Mouse (Mus musculus) small intestine, adult 2 months (tissue): ENCODE measurements around the gene Gm27029. TPM values are rescaled to one million over a fixed set of nuclear protein-coding genes. Genes with fewer than 3 reads are reported as not detected.
A peak's percentile ranks its signal among the peaks of the same experiment; 100 is the strongest.
"Not testable (repeated sequence)": the region's sequence is repeated elsewhere in the genome, so short reads cannot be mapped to it uniquely, and the experiment has no call there.

Experiments used
- H3K27ac ChIP-seq: fragments of 200-500 bp; 2 replicates; pipeline ENCODE4 v1.5.1; 2012; ENCODE audit warnings: low read depth, low read length, control low read depth, inconsistent platforms; ENCODE audit not compliant: insufficient read depth
- H3K27me3 ChIP-seq: fragments of 200-500 bp; 2 replicates; pipeline ENCODE4 v1.6.1; 2012; ENCODE audit warnings: mild to moderate bottlenecking, moderate library complexity, low read length, inconsistent platforms; ENCODE audit not compliant: control insufficient read depth, insufficient read depth
- H3K36me3 ChIP-seq: fragments of 200-500 bp; 2 replicates; pipeline ENCODE4 v1.6.1; 2012; ENCODE audit warnings: mild to moderate bottlenecking, low read length, control low read depth, inconsistent platforms; ENCODE audit not compliant: control insufficient read depth, insufficient read depth
- H3K4me1 ChIP-seq: fragments of 200-500 bp; 2 replicates; pipeline ENCODE4 v1.6.1; 2012; ENCODE audit warnings: low read length, inconsistent platforms, mixed read lengths; ENCODE audit not compliant: control insufficient read depth, insufficient read depth, insufficient read length
- H3K4me3 ChIP-seq: fragments of 200-500 bp; 2 replicates; pipeline ENCODE4 v1.5.1; 2012; ENCODE audit warnings: low read depth, mild to moderate bottlenecking, control low read depth, inconsistent platforms, low read length, moderate library complexity
- CTCF ChIP-seq: fragments of 200-500 bp; IDR thresholded peaks from 2 replicates; pipeline ENCODE4 v1.5.1; 2012; ENCODE audit warnings: low read depth, mild to moderate bottlenecking, control low read depth, inconsistent platforms, low read length, moderate library complexity, mixed read lengths; ENCODE audit not compliant: insufficient replicate concordance, insufficient read length; ENCODE audit errors: extremely low read depth
- POLR2A ChIP-seq: fragments of 200-500 bp; IDR thresholded peaks from 2 replicates; pipeline ENCODE4 v1.6.1; 2012; ENCODE audit warnings: low read depth, mild to moderate bottlenecking, control low read depth, inconsistent platforms, low read length, moderate library complexity
- WGBS: fragments of 180-500 bp; shearing (Covaris S2); methylation state at CpG from one replicate; pipeline ENCODE4 v1.1.7; 2018; 5-methylcytosine and 5-hydroxymethylcytosine counted together
- polyA plus RNA-seq: library from polyadenylated mRNA; depleted of rRNA; stranded (reverse); fragments of >200 nt; gene quantifications from 2 replicates; pipeline ENCODE4 v1.2.3, GENCODE M21; 2012; rRNA removed

Gene Gm27029
- polyA plus RNA-seq, result 0.11 TPM in 1 of 2 replicates, not detected in the other

GRCm38 (mm10) chr11:101424105-101424851 is at the start of gene Gm27029:
Gm27029 (minus strand) TSS chr11:101424796.
- peak within 1 kb of the TSS; percentile 96 for H3K4me3 ChIP-seq
- H3K4me1 ChIP-seq, result peaks cover 11% of the 10 kb centered on the region; the same call in 1 of the 2 replicates
- 6% methylated on average over 23 of the region's 23 CpGs for WGBS
- no peaks in the 10 kb centered on the region for H3K27me3 ChIP-seq
- H3K27ac ChIP-seq, result peak within 1 kb of the TSS; percentile 86
- TF ChIP-seq POLR2A (no peak), CTCF (no peak)
- H3K36me3 ChIP-seq, result 0 out of 2 replicates have a peak, but pooled peaks cover under 1% of the 10 kb centered on the region

GRCm38 (mm10) chr11:101474298-101474697 is 49.7 kb upstream of the Gm27029 start:
- Histone ChIP-seq H3K27ac (no peak overlapping the region), H3K4me1 (peaks cover 7% of the 10 kb centered on the region), H3K36me3 (no peaks in the 10 kb centered on the region), H3K27me3 (no peaks in the 10 kb centered on the region), H3K4me3 (no peak overlapping the region)
- WGBS, result 33% methylated on average over 5 of the region's 5 CpGs
- TF ChIP-seq CTCF (no peak), POLR2A (no peak)

GRCm38 (mm10) chr11:101473686-101474085 is 49.1 kb upstream of the Gm27029 start:
- not testable (repeated sequence) for H3K27ac ChIP-seq, H3K4me1 ChIP-seq, H3K27me3 ChIP-seq, H3K4me3 ChIP-seq, H3K36me3 ChIP-seq
- WGBS, result 83% methylated on average over 1 of the region's 1 CpGs

DNA sequence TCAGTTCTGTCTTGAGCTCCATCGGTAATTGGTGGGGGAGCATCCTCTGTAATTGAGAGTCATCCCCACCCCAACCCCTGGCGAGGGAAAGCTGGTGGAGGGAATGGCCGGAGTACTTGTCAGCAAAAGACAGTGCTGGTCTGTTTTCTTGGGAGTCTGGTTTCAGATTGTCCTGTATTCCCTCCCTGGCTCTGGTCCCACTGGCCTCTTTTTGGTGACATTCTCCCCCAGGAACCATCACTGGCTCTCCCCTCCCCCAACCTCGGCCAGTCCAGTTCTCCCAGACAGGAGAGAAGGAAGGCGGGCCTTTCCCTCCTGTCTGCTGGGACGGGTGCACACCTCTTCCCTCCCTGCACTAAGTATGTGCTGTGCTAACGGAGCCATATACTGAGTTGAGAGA is 47.7 kb upstream of the Gm27029 start:
- Histone ChIP-seq H3K4me3 (no peak overlapping the region), H3K27ac (no peak overlapping the region), H3K27me3 (no peaks in the 10 kb centered on the region), H3K36me3 (no peaks in the 10 kb centered on the region), H3K4me1 (no peaks in the 10 kb centered on the region)
- 66% methylated on average over 7 of the region's 7 CpGs for WGBS
- TF ChIP-seq POLR2A (no peak), CTCF (no peak)

- 80% methylated on average over 3 of the region's 3 CpGs for WGBS
- TF ChIP-seq CTCF (no peak), POLR2A (no peak)
- Histone ChIP-seq H3K4me1 (no peaks in the 10 kb centered on the region), H3K27me3 (no peaks in the 10 kb centered on the region), H3K36me3 (no peaks in the 10 kb centered on the region), H3K4me3 (no peak overlapping the region), H3K27ac (no peak overlapping the region)
Observed at GRCm38 (mm10) chr11:101471926-101472325, 47.3 kb upstream of the Gm27029 start.

- TF ChIP-seq CTCF (no peak), POLR2A (no peak)
- Histone ChIP-seq H3K36me3 (no peaks in the 10 kb centered on the region), H3K4me1 (no peaks in the 10 kb centered on the region), H3K27ac (no peak overlapping the region), H3K4me3 (no peak overlapping the region), H3K27me3 (no peaks in the 10 kb centered on the region)
- 58% methylated on average over 7 of the region's 7 CpGs for WGBS
Observed at GRCm38 (mm10) chr11:101470206-101470605, 45.6 kb upstream of the Gm27029 start.

GRCm38 (mm10) chr11:101469155-101469554 is 44.6 kb upstream of the Gm27029 start:
- H3K4me1 ChIP-seq, result peaks cover 2% of the 10 kb centered on the region; the same call in 1 of the 2 replicates
- TF ChIP-seq CTCF (no peak), POLR2A (no peak)
- 79% methylated on average over 4 of the region's 4 CpGs for WGBS
- H3K4me3 ChIP-seq, result no peak overlapping the region
- H3K27ac ChIP-seq, result no peak overlapping the region
- no peaks in the 10 kb centered on the region for H3K27me3 ChIP-seq
- no peaks in the 10 kb centered on the region for H3K36me3 ChIP-seq
